Mouse (Mus musculus) cerebellum, postnatal 36 days (tissue): ENCODE data around the gene Fgd4.

Experiments used
- DNase-seq, 2 experiments: peaks; one replicate each; pipeline ENCODE4 v3.0.0; 2021 to 2022; ENCODE audit warnings: mixed read lengths in 2 of 2

Gene Fgd4

GRCm38 (mm10) chr16:16600461-16600860, at the start of gene Fgd4:
Gene Fgd4 (minus strand): TSS chr16:16600549.
- DNase-seq = no peak

DNA sequence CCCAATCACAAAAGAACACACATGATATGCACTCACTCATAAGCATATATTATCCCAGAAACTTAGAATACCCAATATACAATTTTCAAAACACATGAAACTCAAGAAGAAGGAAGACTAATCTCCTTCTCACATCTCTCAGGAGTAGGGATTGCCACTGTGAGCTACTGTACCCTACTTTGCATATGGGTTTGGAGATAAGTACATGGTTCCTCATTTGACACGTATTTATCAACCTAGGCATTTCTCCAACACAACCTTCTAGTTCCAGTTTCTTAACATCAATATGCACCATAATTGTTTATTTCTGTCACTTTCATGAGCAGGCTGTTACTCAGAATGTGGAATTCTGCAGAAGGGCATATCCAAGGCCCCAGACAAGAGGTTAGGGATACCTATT, 44.8 kb upstream of the Fgd4 start:
- DNase-seq = no peak

GRCm38 (mm10) chr16:16633730-16634129, 33.4 kb upstream of the Fgd4 start:
- no peak for DNase-seq

- peak; percentile 36 to 46 for DNase-seq
Observed at GRCm38 (mm10) chr16:16599586-16600401, 555 bp downstream of the Fgd4 start.

GRCm38 (mm10) chr16:16596582-16596981, 3.8 kb downstream of the Fgd4 start:
- no peak for DNase-seq

DNA sequence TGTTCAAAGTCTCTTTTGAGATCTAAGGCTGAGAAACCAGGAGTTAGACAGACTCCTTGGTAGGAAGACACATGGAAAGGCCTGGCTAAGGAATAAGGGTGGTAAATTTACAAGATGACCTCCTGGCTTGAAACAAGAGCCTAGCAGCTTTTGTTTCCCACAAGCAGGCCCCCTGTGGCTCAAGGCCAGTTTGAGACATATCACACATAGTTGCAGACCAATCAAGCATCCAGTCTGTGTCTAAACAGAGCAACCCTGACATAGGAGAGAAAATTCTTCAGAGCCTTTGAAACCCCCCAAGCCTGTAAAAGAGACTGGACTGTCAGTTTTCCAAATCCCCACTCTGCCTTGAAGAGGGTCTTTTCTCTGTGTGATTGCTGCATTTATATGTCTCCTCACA, 7.7 kb downstream of the Fgd4 start:
- DNase-seq = no peak

DNA sequence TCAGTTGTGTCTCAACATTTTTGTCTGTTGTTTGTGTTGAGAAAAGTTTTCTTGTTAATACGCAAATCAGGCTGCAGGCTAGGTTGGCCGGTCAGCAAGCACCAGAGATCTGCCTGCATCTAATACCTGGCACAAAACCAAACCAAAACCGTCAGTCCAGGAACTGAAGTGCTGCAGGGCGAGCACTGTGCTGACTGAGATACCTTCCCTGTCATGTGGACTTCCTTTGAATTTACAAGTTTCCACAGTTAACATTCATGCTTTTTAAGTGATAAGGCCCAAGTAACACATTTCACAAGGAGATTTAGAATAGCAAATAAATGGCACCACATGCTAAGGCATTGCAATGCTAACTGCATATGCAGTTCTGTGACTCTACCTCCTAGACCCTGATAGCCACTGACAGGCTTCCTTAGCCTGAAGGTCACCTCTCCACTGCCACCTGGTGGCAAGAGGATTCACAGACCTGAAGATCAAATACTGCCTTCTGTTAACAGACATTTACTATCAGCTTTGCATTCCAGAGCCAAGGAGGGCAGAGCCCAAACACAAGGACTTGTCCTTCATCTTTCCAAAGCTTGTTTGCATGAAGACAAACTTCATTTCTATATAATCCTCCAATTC, 15.8 kb downstream of the Fgd4 start:
- DNase-seq = peak; percentile 81 to 85

DNA sequence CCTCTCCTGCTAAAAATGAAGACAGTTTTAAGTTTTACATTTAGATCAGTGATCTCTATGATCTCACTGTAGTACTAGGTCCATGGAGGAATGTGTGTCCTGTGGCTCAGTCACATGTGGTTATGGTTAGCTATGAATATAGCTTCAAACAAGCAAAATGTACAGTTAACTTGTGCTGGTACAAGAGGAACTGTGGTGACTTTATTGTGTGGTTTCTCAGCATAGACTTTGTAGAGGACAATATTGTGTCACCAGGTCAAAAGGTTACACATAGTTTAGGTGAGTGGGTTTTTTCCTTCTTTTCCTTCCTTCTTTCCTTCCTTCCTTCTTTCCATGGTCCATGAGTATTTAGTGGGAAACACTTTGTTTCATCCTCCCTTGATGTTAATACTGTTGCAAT, 23.8 kb downstream of the Fgd4 start:
- DNase-seq = no peak

- DNase-seq = no peak
Observed at GRCm38 (mm10) chr16:16574508-16574907, 25.8 kb downstream of the Fgd4 start.

DNA sequence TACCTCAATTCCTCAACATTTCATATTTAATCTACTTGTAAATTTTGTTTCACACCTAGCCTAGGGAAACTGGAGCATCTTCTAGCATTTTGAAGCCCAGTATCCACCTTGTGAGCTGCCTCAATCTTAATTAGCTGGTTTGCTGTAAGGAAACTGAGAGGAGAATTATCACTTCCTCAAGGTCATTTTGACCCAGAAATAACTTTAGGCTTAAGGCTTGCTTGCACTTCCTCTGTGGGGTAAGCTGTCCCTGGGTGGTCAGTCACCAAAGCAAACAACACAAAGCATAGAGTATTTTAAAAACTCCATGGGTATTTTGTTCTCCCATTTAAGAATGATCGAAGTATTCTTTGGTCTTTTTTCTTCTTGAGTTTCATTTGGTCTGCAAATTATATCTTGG, 27.2 kb downstream of the Fgd4 start:
- DNase-seq = no peak

- no peak for DNase-seq
Observed at GRCm38 (mm10) chr16:16571356-16571755, 29.0 kb downstream of the Fgd4 start.

- no peak for DNase-seq
Observed at GRCm38 (mm10) chr16:16566786-16567185, 33.6 kb downstream of the Fgd4 start.

DNA sequence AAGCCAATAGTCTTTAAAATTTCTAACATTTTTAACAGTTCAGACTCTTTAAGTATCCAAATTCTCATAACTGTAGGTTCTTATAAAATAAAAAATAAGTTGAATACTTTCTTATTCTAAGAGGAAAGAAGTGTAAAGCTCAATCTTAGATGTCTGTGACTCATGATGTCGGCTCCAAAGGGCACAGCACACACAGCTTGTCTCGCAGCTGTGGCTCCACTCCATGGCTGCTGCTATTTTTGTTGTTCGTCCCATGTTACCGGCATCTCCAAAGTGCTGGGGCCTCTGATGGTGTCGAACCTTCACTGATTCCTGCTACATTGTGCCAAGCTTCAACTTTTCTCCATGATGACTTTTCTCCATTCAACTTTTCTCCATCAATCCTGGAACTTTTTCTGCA, 34.1 kb downstream of the Fgd4 start:
- no peak for DNase-seq

DNA sequence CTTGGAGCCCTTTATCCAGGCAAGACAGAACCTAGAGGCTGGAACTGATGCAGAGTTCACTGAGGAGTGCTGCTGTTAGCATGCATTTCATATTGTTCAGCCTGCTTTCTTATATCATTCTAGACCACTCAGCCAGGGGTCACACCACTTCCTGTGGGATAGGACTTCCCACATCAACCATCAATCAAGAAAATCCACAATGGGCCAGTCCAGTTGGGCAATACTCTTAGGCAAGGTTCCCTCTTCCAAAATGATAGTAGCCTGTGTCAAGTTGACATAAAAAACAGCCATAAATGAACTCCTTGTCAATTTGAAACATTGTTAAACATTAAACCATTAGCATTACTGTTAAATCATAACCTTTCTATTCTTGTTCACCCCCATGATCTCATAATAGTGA, 34.6 kb downstream of the Fgd4 start:
- DNase-seq = no peak

GRCm38 (mm10) chr16:16560718-16561117, 39.6 kb downstream of the Fgd4 start:
- no peak for DNase-seq

GRCm38 (mm10) chr16:16559878-16560531, 40.3 kb downstream of the Fgd4 start:
- DNase-seq = peak; percentile 85 to 89

GRCm38 (mm10) chr16:16559016-16559877, 41.1 kb downstream of the Fgd4 start:
- peak in 1 of 2 experiments; percentile 57 for DNase-seq

- no peak for DNase-seq
Observed at GRCm38 (mm10) chr16:16557738-16558137, 42.6 kb downstream of the Fgd4 start.

- DNase-seq = peak; percentile 71 to 73
Observed at GRCm38 (mm10) chr16:16554098-16554497, 46.3 kb downstream of the Fgd4 start.

DNA sequence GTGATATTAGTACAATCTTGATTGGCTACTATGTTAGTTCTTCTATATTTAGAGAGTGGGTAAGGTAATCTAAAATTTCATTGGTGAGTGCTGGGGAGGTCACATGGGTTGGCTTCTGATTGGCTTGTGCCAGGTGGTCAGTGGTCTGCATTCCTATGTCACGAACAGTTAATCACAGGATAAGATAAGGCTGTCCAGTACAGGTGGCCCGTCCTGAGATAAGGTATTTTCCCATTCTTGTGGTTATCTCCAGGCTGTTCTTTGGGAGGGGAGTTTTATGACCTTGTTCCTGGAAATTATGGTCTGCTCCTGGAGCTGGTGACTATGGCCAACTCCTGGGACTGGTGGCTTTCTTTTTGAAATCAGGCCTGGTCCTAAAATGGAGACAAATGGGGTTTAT, 48.2 kb downstream of the Fgd4 start:
- DNase-seq = no peak

DNA sequence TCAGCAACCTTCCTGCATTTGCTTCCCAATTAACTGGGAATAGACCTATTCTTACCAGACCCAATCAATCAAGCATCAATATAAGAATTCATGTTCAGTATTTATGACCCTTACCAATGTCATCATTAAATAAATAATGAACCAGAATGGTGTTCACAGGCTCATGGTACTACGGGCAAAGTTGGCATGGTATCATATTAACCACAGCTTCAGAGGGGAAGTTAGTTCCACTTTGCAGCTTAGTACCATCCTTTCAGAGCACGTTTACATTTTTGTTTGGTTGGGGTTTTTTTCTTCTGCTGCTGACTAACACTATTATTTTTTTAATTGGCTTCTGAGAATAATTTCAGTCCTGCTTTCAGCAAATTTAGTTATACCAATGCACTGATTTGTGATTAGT, 51.2 kb downstream of the Fgd4 start:
- no peak for DNase-seq

DNA sequence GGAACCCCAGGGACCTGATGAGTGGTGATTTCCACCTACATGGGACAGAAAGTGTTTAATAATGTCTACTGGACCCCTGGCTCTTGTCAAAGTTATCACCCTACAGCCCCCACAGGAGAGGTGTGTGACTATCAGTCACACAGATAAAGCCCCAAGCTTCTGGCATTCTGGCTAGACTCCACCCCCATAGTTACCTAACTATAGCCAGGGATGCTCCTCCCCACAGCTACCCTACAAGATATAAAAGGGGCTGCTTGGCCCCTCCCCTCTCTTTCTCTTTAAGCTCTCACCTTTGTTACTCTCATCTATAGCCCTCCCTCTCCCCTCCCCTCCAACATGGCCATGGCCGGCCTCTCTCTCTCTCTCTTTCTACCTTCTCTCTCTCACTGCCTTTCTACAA, 53.7 kb downstream of the Fgd4 start:
- DNase-seq = no peak

DNA sequence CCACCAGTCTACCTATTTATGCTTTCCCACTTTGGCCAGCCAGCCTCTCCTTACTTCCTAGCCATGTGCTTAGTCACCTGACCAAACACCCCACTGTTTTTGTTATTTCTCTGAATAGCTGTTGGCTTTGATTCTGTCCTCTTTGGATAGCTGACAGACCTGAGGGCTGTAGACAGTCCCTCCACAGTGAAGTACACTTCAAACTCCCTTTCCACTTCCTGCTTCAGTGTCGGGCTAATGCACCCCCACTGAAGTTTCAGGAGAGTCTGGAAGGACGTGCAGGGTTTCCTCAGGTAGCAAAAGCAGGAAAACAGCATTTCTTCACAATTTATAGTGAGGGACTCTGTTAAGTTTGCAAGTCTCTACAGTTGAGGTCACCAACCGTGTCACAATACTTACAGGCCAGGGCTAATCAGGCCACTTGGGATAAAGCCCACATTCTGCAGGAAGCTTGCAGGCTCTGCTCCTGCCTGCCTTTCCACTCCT, 57.4 kb downstream of the Fgd4 start:
- peak; percentile 53 to 79 for DNase-seq
